Mouse (Mus musculus): ENCODE measurements around the gene 5031410I06Rik.
"Not testable (repeated sequence)": the region's sequence is repeated elsewhere in the genome, so short reads cannot be mapped to it uniquely, and the experiment has no call there.

The 5031410I06Rik gene

DNA sequence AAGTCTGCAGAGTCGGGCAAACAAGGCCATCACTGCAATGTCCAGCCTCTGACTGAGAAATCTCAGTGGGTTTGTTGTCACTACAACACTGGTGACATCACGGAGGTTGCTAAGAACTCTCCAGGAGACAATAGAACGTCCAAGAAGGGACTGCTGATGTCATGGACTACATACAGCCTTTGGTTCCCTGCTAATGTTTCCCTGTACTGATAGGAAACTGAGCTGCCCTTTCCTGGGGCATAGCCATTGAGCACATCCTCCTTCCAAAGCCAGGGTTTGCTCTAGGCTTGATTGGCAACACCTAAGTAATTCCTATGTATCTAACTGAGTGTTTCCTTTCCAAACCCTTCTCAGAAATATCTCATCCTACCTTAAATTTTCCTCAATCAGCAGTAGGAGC, at the start of gene 5031410I06Rik:
5031410I06Rik (minus strand) TSS at position 101 of the 400 bp plus-strand sequence.
- DNase-seq (ENCODE audit: low spot score): not testable (repeated sequence)

DNA sequence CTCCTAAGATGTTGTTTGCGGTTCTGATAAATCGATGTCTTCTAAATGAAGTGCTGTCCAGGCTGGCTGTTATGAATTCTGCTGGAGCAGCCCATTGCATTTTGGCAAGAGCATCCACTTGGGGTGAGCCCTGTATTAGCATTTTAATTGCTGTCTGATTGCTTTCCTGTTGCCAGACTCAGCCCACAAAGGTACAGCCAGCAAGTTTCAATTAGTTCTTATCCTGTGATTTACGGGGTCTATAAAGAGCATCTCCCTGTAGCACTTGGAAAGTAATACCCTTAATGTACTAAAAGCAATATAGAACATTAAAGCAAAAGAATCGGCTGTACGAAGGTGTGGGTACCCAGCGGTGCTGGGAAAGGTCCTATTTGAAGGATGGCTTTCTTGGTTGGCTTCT, 37.7 kb upstream of the 5031410I06Rik start:
- no peak for DNase-seq (ENCODE audit: low spot score)

DNA sequence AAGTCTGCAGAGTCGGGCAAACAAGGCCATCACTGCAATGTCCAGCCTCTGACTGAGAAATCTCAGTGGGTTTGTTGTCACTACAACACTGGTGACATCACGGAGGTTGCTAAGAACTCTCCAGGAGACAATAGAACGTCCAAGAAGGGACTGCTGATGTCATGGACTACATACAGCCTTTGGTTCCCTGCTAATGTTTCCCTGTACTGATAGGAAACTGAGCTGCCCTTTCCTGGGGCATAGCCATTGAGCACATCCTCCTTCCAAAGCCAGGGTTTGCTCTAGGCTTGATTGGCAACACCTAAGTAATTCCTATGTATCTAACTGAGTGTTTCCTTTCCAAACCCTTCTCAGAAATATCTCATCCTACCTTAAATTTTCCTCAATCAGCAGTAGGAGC, 16.2 kb upstream of the 5031410I06Rik start, which contains the start of gene Gm10220:
Gm10220 (minus strand) TSS at position 101 of the 400 bp plus-strand sequence.
- DNase-seq (ENCODE audit: low spot score): not testable (repeated sequence)

DNA sequence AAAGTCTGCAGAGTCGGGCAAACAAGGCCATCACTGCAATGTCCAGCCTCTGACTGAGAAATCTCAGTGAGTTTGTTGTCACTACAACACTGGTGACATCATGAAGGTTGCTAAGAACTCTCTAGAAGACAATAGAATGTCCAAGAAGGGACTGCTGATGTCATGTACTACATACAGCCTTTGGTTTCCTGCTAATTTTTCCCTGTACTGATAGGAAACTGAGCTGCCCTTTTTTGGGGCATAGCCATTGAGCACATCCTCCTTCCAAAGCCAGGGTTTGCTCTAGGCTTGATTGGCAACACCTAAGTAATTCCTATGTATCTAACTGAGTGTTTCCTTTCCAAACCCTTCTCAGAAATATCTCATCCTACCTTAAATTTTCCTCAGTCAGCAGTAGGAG, 16.0 kb downstream of the 5031410I06Rik start, which contains the start of gene Gm10471:
Gm10471 (minus strand) TSS at position 101 of the 400 bp plus-strand sequence.
- DNase-seq (ENCODE audit: low spot score): not testable (repeated sequence)

DNA sequence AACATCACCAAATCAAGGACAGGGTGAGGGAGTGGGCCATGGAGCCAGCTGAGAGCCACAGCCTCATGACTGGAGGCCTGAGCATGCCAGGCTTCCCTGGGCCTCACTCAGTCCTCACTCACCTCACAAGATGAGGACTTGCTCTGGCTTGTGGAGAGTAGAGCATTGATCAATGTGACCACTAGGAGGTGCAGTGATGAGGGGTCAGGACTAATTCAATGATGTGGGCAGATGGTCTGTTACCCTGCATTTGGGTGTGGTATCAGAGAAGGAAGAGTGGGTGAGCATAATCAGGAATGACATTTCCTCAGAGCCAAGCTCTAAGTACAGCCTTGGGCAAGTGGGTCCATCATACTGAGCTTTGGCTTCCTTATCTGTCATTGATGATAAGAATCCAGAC, 26.1 kb downstream of the 5031410I06Rik start:
- DNase-seq (ENCODE audit: low spot score): not testable (repeated sequence)

DNA sequence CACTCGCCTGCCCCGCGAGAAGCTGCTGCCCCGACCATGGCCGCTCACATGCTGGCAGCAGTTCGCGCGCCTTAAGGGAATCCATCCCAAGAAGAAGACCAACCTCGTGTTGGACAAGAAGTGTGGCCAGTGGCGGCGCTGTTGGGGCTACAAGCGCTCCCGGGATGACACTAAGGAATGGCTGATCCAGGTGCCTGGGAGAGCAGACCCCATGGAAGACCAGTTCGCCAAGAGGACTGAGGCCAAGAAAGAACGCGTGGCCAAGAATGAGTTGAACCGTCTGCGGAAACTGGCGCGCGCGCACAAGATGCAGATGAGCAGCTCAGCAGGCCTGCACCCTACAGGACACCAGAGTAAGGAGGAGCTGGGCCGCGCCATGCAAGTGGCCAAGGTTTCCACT, 34.4 kb downstream of the 5031410I06Rik start:
- no peak for DNase-seq (ENCODE audit: low spot score)

DNA sequence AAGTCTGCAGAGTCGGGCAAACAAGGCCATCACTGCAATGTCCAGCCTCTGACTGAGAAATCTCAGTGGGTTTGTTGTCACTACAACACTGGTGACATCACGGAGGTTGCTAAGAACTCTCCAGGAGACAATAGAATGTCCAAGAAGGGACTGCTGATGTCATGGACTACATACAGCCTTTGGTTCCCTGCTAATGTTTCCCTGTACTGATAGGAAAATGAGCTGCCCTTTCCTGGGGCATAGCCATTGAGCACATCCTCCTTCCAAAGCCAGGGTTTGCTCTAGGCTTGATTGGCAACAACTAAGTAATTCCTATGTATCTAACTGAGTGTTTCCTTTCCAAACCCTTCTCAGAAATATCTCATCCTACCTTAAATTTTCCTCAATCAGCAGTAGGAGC, 46.7 kb downstream of the 5031410I06Rik start, which contains the start of gene Gm7347:
Gm7347 (minus strand) TSS at position 101 of the 400 bp plus-strand sequence.
- DNase-seq (ENCODE audit: low spot score): not testable (repeated sequence)

All from layer of hippocampus, adult 11-12 months (tissue).